Mouse (Mus musculus): ENCODE measurements around the gene Dner.

Gene Dner

DNA sequence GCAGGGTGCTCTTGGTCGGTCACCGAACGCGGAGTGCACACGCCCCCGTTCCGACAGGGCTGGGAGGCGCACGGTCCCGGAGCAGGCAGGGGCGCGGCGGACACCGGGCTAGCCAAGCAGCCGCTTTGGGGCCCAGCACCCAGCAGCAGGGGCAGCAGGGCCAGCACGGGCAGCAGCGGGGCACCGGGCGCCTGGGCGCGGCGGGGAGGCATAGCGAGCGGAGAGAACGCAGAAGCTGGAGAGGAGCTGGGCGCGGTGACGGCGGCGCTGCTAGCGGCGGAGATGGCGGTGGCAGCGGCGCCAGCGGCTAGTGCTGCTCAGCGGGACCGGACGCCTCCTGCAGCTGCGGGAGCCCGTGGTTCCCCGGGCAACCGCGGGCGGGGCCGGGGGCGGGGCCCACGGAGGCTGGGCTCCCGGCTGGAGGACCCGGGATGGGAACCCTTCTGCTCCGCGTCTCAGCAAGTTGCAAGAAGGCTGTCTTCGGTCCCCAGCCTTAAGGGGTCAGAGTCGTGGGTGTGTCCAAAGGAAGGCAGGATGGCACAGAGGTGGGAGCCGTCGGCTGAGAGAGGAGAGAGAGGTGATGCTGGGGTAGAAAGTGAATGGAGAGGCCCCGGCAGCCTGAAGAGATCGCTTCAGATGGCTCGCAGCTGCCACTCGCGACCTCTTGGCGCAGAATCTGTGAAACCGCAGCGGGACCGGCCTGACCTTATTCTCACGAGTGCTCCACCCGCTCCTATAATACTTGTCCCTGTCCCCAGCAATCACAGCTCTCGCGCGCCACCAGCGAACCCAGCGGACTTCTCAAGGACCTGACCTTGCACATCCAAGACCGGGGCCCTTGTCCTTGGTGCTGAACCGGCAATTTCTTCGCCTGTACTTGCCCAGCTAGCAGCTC, at the start of gene Dner:
Dner (minus strand) TSS at position 705 of the 895 bp plus-strand sequence.
- peak; percentile 90 for DNase-seq (ENCODE audit: low read depth, low spot score)

GRCm38 (mm10) chr1:84742156-84742555, 46.1 kb upstream of the Dner start:
- DNase-seq (ENCODE audit: low read depth, low spot score) = no peak

DNA sequence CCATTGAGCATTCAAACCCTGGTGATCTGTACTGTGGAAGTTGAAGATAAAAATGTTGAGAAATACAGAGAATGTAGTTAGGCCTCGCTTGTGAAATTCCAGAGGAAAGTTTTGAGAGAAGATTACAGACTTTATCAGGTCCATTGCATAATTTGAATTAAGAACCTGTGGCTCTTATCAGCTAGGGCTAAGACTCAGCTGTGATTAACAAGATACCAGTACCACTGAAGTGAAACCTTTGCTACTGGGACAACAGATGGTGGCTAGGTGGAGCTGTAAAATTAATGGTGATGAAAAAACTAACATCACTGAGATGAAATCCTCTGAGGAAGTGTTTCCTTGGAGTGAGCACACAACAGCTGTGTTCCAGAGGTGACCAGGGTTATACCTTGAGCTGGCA, 44.1 kb upstream of the Dner start:
- no peak for DNase-seq (ENCODE audit: low read depth, low spot score)

GRCm38 (mm10) chr1:84737097-84737496, 41.1 kb upstream of the Dner start:
- no peak for DNase-seq (ENCODE audit: low read depth, low spot score)

- DNase-seq (ENCODE audit: low read depth, low spot score) = peak; percentile 31
Observed at GRCm38 (mm10) chr1:84733799-84734198, 37.8 kb upstream of the Dner start.

DNA sequence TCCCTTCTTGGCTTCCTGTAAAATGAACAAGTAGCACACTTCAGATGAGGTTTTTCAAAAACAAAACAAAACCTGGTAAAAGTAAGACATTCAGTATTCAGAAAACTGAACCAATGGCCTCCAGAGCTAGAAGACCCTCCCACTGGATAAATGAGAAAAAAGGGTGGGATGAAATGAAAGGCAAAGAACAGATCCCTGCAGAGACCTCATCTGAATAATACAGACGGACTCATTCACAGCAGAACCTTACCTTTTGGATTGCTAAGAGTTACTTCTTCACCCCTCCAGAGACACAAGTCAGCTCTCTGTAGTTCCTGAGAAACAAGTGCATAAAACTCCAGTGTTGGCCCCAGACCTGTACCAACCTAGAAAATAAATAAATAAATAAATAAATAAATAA, 35.7 kb upstream of the Dner start:
- no peak for DNase-seq (ENCODE audit: low read depth, low spot score)

GRCm38 (mm10) chr1:84722841-84723240, 26.8 kb upstream of the Dner start:
- DNase-seq (ENCODE audit: low read depth, low spot score) = no peak

GRCm38 (mm10) chr1:84722371-84722770, 26.4 kb upstream of the Dner start:
- no peak for DNase-seq (ENCODE audit: low read depth, low spot score)

DNA sequence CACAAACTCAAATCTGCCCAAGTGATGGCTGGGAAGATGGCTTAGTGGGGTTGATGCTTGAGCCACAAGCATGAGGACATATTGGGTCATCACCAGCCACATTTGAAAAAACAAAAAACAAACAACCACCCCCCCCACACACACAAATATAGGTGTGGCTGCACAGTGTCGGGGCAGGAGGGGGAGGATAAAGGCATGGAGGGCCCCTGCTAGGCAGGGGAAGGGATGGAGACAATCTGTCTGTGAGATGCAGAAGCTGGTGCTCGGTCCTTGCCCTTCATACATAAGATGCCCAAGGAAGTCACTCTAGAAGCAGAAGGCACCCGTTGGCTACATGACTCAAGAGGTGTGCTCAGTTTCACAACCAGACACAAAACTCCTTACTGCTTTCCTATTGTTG, 25.9 kb upstream of the Dner start:
- no peak for DNase-seq (ENCODE audit: low read depth, low spot score)

DNA sequence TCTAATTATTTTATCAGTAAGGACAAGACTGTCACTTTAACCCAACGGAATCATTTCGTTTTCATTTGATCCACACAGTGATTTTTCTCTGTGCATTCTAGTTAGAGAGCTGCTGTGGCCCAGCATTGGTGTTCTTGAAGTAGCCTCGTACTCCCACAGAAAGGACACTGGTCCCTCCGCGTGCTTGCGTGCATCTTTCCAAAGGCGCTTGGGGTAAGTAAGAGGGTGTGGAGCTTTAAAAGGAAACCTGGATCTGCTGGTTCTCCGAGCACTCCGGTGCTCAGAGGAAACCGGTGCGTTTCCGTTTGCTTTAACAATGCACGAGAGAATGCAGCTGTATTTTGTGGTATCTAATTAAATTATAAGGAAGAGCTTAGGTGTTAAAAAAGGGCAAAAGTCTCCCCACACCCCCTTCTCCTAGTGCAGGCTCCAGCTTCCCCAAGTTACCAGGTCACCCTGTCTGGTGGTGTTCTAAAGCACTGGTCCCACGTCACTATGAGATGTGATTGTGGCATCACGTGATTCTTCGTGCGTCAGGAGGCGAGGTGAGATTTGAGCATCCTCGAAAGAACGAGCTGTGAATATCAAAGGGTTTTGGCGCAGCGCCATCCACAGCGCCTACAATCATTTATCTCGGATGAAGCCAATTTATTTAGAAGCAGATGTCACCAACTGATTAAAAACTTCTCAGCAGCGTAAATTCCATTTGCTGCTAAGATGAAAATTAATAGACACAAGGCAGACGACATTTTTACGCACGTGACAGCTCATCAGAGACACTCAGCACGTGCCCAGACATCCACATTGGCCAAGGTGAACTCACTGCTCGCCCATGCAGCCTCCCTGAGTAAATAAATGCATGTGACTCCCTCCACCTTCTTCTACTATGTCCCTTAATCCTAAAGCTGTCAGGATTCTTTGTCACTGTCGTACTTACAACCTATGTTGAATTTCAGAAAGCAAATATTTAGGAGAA, 14.1 kb upstream of the Dner start:
- no peak for DNase-seq (ENCODE audit: low read depth, low spot score)

- DNase-seq (ENCODE audit: low read depth, low spot score) = no peak
Observed at GRCm38 (mm10) chr1:84709406-84709805, 13.4 kb upstream of the Dner start.

GRCm38 (mm10) chr1:84700254-84700653, 4.2 kb upstream of the Dner start:
- DNase-seq (ENCODE audit: low read depth, low spot score) = no peak

DNA sequence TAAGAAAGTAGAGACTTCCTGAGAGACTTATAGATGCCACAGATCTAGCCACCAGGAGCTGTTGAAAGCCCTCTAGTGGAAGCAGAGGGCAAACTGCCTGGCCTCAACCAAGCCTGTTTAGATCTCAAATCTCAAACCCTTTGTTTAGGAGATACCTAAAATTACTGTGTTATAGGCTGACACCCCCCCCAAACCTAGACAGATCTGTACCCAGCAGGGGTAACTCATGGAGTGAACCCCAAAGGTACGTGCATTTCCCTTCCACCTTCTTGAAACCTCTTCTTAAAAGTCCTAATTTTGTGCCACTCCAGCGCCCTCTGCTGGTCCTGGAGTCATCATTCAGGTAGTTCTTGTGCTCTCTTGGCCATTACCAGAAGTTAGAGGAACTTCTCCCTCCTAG, 1.1 kb upstream of the Dner start:
- peak; percentile 79 for DNase-seq (ENCODE audit: low read depth, low spot score)

GRCm38 (mm10) chr1:84694688-84695474, 1.1 kb downstream of the Dner start:
- peak; percentile 25 for DNase-seq (ENCODE audit: low read depth, low spot score)

- DNase-seq (ENCODE audit: low read depth, low spot score) = no peak
Observed at GRCm38 (mm10) chr1:84677910-84678309, 18.1 kb downstream of the Dner start.

GRCm38 (mm10) chr1:84668100-84668846, 27.7 kb downstream of the Dner start:
- no peak for DNase-seq (ENCODE audit: low read depth, low spot score)

GRCm38 (mm10) chr1:84667660-84668059, 28.4 kb downstream of the Dner start:
- DNase-seq (ENCODE audit: low read depth, low spot score) = no peak

DNA sequence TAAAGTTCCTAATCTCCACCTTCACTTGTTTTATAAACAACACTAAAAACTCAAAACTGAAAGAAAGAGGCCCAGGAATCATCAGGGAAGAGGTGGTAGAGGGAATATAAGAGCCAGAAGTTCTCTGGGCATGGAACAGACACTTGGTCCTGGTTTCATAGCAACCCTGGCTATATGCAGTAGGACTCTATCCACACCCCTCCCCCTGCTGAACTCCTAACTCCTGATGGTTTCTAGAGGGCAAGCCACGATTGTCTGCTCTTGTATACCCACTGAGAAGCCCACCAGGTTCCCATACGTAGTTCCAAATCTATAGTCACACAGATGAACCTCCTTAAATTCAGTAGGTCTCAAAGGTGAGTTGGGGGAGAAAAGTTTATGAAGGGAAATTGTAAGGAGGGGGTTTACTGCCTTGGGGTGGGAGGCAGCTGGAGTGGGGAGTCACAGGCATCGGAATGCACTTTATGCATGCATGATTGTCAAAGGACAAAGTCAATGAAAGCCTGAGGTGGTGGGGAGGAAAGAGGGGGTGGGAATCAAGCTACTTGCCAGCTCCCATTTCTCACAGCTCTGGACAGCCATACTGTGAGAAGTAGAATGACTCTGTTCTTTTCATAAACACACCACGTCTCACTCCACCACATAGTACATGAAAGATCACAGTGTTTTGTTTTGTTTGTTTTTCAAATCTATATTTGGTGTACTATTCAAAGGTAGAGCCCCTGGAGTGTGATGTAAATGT, 31.5 kb downstream of the Dner start:
- DNase-seq (ENCODE audit: low read depth, low spot score) = peak; percentile 4

- no peak for DNase-seq (ENCODE audit: low read depth, low spot score)
Observed at GRCm38 (mm10) chr1:84646781-84647180, 49.2 kb downstream of the Dner start.

GRCm38 (mm10) chr1:84640463-84640862, 55.6 kb downstream of the Dner start:
- DNase-seq (ENCODE audit: low read depth, low spot score) = no peak

Data from mesoderm, embryonic 11.5 days (tissue).